Mouse (Mus musculus): ENCODE measurements around the gene Bet1.

GRCm38 (mm10) chr6:4090423-4090822 is 3.7 kb upstream of the Bet1 start:
- no peak for TF ChIP-seq CTCF (IDR thresholded peaks at IDR 0.05; ENCODE audit: control insufficient read depth, insufficient read depth, low read length)
- TF ChIP-seq POLR2A (IDR thresholded peaks at IDR 0.05; ENCODE audit: borderline replicate concordance, control insufficient read depth, low read depth, low read length), result no peak

Data from bone marrow, adult 2 months (tissue).